Mouse (Mus musculus): ENCODE data around the gene Rapgef5. TPM values are rescaled to one million over a fixed set of nuclear protein-coding genes. Genes with fewer than 3 reads are reported as not detected.

Rapgef5 gene
- total RNA-seq, 2 experiments from 2014 or later, result 44.2 to 48.3 TPM

GRCm38 (mm10) chr12:117598190-117598589, 81.9 kb downstream of the Rapgef5 start:
- no peak for DNase-seq (ENCODE audit: low spot score in 2 of 2)

DNA sequence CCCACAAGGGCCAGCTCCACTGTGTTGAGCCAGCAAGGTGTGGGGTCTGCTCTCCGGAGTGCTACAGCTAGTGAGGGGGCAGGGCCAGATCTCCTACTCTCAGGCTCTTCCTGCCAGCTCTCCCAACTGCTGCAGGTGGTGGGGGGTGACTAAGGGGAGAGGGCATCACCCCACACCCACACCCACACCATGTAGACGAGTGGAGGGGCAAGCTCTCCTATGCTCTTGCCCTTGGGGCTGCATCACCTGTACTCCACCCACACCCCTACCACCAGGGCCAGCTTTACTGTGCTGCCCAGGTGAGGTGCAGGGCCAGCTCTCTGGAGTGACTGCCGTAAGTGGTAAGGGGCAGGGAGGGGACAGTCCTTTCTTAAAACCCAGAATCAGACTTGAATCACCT, 89.7 kb downstream of the Rapgef5 start:
- DNase-seq (ENCODE audit: low spot score in 2 of 2), result no peak

DNA sequence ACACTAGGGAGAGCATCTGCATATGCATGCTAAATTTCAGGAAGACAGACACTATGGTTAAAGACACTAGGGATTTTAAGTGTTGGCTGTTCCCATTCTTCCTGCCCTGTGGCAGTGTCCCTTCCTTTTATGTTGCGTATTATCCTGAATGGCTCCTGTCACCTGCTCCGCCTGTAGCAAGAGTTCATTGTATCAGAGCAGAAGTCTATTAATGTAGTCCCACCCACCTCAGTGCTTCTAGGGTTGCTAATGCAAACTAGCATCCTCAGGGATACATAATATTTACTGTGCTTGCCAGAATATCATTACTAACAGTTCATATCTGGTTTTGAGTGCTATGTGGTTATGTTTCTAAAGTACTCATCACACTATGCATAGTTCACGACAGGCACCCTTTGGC, 96.4 kb downstream of the Rapgef5 start:
- DNase-seq (ENCODE audit: low spot score in 2 of 2), result no peak

GRCm38 (mm10) chr12:117619523-117620023, 103.3 kb downstream of the Rapgef5 start:
- DNase-seq (ENCODE audit: low spot score in 2 of 2), result no peak

- DNase-seq (ENCODE audit: low spot score in 2 of 2), result no peak
Observed at GRCm38 (mm10) chr12:117622972-117623371, 106.7 kb downstream of the Rapgef5 start.

DNA sequence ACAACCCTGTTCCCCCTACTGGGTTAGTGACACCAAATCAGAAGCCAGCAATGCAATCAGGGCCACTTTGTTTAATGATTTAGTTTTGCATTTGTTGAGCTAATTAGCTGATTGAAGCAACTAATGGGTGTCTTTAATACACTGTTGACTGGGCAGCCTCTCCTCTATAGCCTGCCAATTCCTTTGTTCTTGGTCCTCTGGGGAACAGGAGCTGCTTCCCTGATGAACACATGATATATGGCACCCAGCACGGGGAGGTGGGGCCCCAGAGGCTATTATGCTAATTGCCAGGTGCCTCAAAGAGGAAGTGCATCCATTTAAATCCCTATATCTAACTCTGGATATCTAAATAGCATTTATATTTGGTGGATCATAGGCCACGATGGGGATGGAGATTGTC, 111.0 kb downstream of the Rapgef5 start:
- DNase-seq (ENCODE audit: low spot score in 2 of 2), result no peak

DNA sequence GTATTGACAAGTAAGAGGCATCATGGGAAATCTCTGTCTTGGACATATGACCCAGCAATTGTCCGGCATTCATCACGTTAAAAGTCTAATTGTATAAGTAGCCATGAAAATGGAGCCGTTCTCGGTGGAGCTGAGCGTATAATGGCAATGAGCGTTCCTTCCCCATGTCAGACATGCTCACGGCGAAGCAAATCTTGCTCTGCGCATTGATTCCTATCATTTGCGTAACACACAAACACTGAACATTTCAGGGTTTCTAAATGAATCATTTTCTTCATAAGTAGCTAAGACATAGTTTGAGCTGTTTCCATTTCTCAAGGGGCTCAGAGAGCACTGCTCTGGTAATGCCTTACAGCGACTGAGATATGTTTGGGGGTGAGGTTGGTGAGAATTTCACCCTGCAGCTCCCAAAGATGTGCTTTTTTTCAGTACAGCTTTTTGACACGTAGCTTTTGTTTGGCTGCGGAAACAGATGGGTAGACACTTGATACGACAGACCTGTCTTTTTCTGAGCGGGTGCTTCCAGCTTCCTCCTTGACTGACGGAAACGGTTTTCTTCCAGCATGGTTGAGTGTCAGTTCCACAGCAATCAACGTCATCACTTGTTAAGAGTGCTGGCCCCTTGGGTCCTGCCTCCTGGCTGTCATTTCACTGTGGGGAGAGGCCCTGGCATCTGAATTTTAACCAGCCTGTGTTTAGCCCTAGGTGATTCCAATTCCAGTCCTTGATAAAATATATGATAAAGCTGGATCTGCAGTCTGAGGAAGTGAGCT, 112.2 kb downstream of the Rapgef5 start:
- DNase-seq (ENCODE audit: low spot score in 2 of 2), result no peak

GRCm38 (mm10) chr12:117632133-117632532, 115.9 kb downstream of the Rapgef5 start:
- no peak for DNase-seq (ENCODE audit: low spot score in 2 of 2)

DNA sequence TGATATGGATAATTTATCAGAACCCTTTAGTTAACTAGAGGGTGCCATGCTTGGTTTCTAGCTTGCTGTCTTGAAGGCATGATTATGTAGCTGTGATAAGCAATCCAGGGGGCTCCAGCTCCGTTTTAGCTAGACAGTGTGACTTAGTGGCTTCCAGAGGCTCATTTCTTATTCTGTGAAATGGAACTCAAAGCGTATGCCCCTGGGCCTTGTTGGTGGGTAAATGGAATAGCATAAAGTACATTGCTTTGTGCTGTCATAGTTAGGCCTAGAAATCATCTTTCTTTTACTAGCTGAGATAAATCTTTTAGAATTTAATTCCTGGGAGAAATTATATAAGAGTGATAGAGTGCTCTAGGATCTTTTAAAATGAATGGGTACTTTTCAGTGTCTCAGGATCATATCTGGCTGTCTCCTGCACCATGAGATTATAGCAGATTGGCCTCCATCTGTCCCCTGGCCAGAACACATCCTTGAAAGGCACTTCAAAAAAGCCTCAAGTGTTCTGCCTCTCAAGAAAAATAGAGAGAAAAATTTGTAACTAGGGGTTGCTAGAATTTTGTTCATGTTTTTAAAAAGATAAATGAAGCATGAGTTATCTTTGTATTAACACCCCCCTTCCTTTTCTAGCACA, 120.0 kb downstream of the Rapgef5 start:
- no peak for DNase-seq (ENCODE audit: low spot score in 2 of 2)

DNA sequence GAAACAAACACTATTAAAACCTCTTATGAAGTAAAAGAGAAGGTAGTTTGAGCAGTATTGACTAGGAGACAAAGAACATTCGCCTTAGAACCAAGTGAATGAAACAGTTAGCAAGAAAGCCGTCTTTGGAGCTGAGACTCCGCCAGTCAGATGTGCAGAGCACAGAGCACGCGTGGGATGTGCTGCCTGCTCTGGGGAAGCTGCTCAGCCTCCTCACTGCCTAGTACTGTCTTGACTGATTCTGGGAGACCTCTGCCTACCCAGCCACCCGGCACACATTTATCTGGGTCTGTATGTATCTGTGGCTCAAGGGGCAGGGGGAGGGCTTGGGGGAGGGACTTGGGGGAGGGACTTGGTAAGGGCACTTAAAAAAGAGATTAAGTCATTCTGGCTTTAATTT, 120.7 kb downstream of the Rapgef5 start:
- no peak for DNase-seq (ENCODE audit: low spot score in 2 of 2)

- DNase-seq (ENCODE audit: low spot score in 2 of 2), result no peak
Observed at GRCm38 (mm10) chr12:117638833-117639232, 122.6 kb downstream of the Rapgef5 start.

DNA sequence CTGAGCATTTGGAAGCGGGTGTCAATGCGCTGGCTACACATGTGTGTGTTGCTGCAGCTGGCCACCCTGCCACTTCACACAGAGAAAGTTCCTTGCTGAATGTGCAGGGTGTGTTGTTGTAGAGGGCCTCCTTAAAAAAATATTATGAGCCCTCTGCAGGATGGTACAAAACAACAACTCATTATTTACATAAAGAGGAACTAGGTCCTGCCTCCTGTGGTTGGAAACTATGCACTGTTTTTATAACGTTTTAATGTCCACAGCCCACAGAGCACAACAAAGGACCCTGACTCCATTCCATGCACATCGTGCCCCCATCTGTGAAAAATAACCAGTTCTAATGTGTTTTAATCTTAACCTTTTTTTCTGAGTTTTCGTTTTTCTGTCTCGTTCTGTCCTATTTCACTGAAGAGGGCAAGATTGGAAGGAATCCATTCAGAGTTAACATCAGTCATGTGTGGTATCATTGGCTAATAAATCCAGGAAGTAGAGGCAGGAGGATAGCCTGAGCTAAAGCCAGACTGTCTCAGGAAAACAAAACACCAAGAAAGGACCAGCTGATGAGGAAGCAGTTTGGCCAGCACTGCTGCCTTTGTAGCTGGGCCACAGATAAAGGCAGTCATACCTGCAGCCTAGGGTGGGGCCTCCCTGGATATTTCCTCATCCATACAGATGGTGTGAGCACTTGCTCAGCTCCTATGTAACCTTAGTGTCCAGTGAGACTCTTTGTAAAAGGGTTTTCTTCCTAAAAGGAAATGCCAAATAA, 123.3 kb downstream of the Rapgef5 start:
- no peak for DNase-seq (ENCODE audit: low spot score in 2 of 2)

GRCm38 (mm10) chr12:117642512-117642911, 126.2 kb downstream of the Rapgef5 start:
- DNase-seq (ENCODE audit: low spot score in 2 of 2), result no peak

DNA sequence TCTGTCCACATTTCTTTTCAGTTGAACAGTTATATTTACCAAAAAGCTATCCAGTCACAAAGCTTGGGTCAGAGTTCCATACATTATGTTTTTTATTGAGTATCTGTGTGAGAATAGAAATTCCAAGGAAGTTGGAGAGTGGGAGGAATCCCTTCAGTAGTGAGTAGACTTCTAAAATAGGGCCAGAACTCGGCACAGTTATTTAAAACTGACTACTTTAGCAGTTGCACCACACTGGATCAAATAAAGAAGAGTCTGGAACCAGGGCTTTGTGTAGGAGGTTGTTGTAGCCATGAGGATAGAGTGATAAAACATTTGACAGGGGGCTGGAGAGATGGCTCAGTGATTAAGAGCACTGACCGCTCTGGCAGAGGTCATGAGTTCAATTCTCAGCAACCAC, 129.5 kb downstream of the Rapgef5 start:
- DNase-seq (ENCODE audit: low spot score in 2 of 2), result no peak

DNA sequence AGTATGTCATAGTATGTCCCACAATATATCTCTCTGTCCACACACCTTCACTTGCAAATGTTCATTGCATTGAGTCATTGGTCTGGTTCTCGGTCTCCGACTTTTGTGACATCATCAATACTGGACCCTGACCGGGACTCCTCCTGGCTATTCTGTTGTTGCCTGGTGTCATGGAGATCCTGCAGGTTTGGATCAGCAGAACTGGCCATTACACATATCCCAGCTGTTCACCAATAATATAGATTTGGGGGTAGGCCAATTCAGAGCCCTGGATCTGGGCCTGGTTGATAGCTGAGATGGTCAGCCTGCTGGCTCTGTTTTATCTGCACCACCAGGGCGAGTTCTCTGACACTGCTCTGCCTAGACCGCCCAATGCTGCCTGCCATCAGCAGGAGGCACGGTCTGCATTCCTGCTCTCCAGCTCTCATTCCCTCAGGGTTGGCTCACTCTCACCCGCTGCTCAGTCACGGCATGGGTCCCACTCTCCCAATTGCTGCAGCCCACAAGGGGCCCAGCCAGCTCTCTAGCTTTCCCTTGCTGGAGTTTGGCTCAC, 137.7 kb downstream of the Rapgef5 start:
- DNase-seq (ENCODE audit: low spot score in 2 of 2), result no peak

DNA sequence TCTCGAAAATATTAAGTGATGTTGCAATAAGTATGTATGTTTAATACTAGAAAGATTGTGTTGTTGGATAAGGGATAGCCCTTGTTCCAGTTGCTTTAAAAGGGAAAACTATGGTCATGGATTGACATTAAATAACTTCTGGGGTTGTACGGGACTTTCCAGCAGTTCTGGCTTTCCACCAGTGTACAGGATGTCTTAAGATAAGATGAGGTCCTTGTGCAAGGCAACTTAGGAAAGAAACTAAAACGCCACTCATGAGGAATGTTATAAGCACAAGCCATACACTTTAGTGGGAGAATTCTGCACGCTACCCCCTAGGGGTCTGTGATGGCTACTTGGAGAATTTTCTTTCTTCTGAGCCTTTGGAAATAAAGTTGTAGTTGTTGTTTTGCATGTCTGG, 140.7 kb downstream of the Rapgef5 start:
- DNase-seq (ENCODE audit: low spot score in 2 of 2), result no peak

- DNase-seq (ENCODE audit: low spot score in 2 of 2), result no peak
Observed at GRCm38 (mm10) chr12:117657766-117658165, 141.5 kb downstream of the Rapgef5 start.

DNA sequence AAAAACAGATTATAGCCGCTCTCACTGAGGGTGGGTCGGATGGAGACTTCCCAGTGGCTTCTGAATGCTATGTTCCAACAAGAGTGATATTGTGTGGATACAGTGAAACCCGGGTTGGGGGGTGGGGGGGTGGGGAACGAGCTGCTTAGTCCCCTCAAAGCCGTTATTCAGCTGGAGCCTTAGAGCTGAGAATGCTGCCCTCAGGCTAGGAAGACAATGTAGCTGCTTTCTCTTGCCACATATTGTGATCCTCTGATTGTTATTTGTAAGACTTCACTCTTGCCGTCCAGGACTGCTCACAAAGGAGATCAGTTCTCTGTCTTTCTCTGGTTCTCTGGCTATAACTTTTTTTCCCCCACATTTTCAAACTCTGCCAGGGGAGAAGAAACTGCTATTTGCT, 142.5 kb downstream of the Rapgef5 start:
- no peak for DNase-seq (ENCODE audit: low spot score in 2 of 2)

GRCm38 (mm10) chr12:117660361-117660760, 144.1 kb downstream of the Rapgef5 start:
- no peak for DNase-seq (ENCODE audit: low spot score in 2 of 2)

- no peak for DNase-seq (ENCODE audit: low spot score in 2 of 2)
Observed at GRCm38 (mm10) chr12:117661871-117662270, 145.6 kb downstream of the Rapgef5 start.

- DNase-seq (ENCODE audit: low spot score in 2 of 2), result no peak
Observed at GRCm38 (mm10) chr12:117663637-117664036, 147.4 kb downstream of the Rapgef5 start.

DNA sequence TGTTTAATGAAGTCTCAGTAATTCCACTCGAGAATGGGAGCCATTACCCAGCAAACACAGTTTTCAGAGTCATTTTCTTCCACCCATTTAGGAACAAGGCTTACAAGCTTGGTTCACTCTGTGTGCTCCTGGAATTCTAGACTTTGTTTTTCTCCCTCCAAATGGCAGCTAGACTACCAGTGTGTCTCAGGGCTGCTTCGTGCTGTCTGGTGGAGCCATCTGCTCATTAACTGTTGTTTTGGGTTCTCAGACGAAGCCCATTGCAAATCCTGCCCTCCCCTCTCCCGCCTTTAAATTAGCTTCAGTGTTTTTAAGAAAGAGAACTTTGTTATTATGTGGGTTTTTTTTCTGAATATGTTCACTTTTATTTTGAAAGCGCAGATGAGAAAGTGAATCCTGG, 148.4 kb downstream of the Rapgef5 start:
- DNase-seq (ENCODE audit: low spot score in 2 of 2), result no peak
